In genomic region chr8:57800327-57800726, GRCm38 (mm10) we compare ENCODE assay signal across 8 mouse cellular contexts.
DNase-seq lines count a peak whose midpoint lies in the region; ATAC-seq lines count a peak whose summit lies in the region.

No protein-coding gene starts in this region.

- H3K4me1 ChIP-seq in limb, embryonic 11.5 days (ENCODE audit: control insufficient read depth, insufficient read depth, low read length), result no peaks in the 10 kb centered on the region
- peaks cover 10% of the 10 kb centered on the region for H3K4me1 ChIP-seq in midbrain, embryonic 13.5 days (replicated peaks)

- no peak overlapping the region for H3K9ac ChIP-seq in limb, embryonic 11.5 days (ENCODE audit: low read length)
- H3K9ac ChIP-seq in midbrain, embryonic 13.5 days (replicated peaks), result peak overlapping the region; percentile 39

- no peaks in the 10 kb centered on the region for H3K27me3 ChIP-seq in limb, embryonic 11.5 days (ENCODE audit: control insufficient read depth, insufficient read depth, low read length)
- H3K27me3 ChIP-seq in midbrain, embryonic 13.5 days, result peaks cover 16% of the 10 kb centered on the region; the same call in 1 of the 2 replicates

- no peak; the same call in 1 of the 2 replicates for ATAC-seq in limb, embryonic 11.5 days (ENCODE audit: insufficient number of reproducible peaks, low FRiP score, low TSS enrichment, low read depth)
- peak; percentile 91 for ATAC-seq in midbrain, embryonic 13.5 days

- no peaks in the 10 kb centered on the region for H3K36me3 ChIP-seq in limb, embryonic 11.5 days (ENCODE audit: control insufficient read depth, insufficient read depth, low read length)
- H3K36me3 ChIP-seq in midbrain, embryonic 13.5 days, result no peaks in the 10 kb centered on the region

- peak overlapping the region; percentile 47; the same call in 1 of the 2 replicates for H3K4me2 ChIP-seq in limb, embryonic 11.5 days (ENCODE audit: low read depth, severe bottlenecking)
- peak overlapping the region; percentile 48 for H3K4me2 ChIP-seq in midbrain, embryonic 13.5 days (replicated peaks)

- 26% methylated on average over 4 of the region's 4 CpGs for WGBS in limb, embryonic 11.5 days
- WGBS in midbrain, embryonic 13.5 days, result 14% methylated on average over 4 of the region's 4 CpGs

- peak; percentile 65 for DNase-seq in urinary bladder, postnatal 25 days (ENCODE audit: low spot score)
- DNase-seq in urinary bladder, adult 2 months (ENCODE audit: low spot score), result no peak
- DNase-seq in embryo, embryonic 9.5 days (ENCODE audit: extremely low spot score), result peak; percentile 83
- peak; percentile 78 to 90 for DNase-seq in heart, adult 18-20 months
- peak; percentile 19 for DNase-seq in kidney, adult 11 months
- DNase-seq in limb, embryonic 11.5 days (ENCODE audit: low spot score), result peak; percentile 80
- peak; percentile 34 for DNase-seq in spleen, adult 12 weeks (ENCODE audit: low spot score)

- no peak overlapping the region for H3K27ac ChIP-seq in limb, embryonic 11.5 days (replicated peaks; ENCODE audit: low read depth, low read length)
- peak overlapping the region; percentile 66 for H3K27ac ChIP-seq in midbrain, embryonic 13.5 days

- H3K9me3 ChIP-seq in limb, embryonic 11.5 days (ENCODE audit: control insufficient read depth, low read length), result no peaks in the 10 kb centered on the region
- no peaks in the 10 kb centered on the region for H3K9me3 ChIP-seq in midbrain, embryonic 13.5 days

- no peak overlapping the region; the same call in 1 of the 2 replicates for H3K4me3 ChIP-seq in limb, embryonic 11.5 days (ENCODE audit: low read depth, low read length)
- peak overlapping the region; percentile 25 for H3K4me3 ChIP-seq in midbrain, embryonic 13.5 days (replicated peaks)
